Mouse (Mus musculus) embryonic facial prominence, embryonic 11.5 days (tissue): Measurements from ENCODE around the gene Qtrt2. TPM values are rescaled to one million over a fixed set of nuclear protein-coding genes. Genes with fewer than 3 reads are reported as not detected.

ENCODE experiments used
- ATAC-seq: fragments of 200-750 bp; cut with Nextera tagmentation; replicated peaks from 2 replicates; pipeline ENCODE4 v1.8.0; 2017; ENCODE audit warnings: low read depth; ENCODE audit not compliant: insufficient number of reproducible peaks, low FRiP score, low TSS enrichment
- DNase-seq: peaks from one replicate; pipeline ENCODE4 v3.0.0-alpha.2; 2015; ENCODE audit warnings: low spot score
- H3K27ac ChIP-seq: fragments of 300-500 bp; sonication (generic); replicated peaks from 2 replicates; pipeline ENCODE4 v1.5.1; 2014; ENCODE audit warnings: mild to moderate bottlenecking, low read depth, low read length, control low read depth
- H3K27me3 ChIP-seq: fragments of 300-500 bp; sonication (generic); 2 replicates; pipeline ENCODE4 v1.6.1; 2014; ENCODE audit warnings: mild to moderate bottlenecking, low read length, moderate library complexity, mixed read lengths; ENCODE audit not compliant: control insufficient read depth, insufficient read depth
- H3K36me3 ChIP-seq: fragments of 300-500 bp; sonication (generic); replicated peaks from 2 replicates; pipeline ENCODE4 v1.6.1; 2014; ENCODE audit warnings: low read depth, mild to moderate bottlenecking, low read length, moderate library complexity, mixed read lengths; ENCODE audit not compliant: control insufficient read depth, insufficient read depth
- H3K4me1 ChIP-seq: fragments of 300-500 bp; sonication (generic); 2 replicates; pipeline ENCODE4 v1.6.1; 2014; ENCODE audit warnings: low read length, mixed read lengths; ENCODE audit not compliant: control insufficient read depth, insufficient read depth
- H3K4me2 ChIP-seq: fragments of 300-500 bp; sonication (generic); 2 replicates; pipeline ENCODE4 v1.6.1; 2014; ENCODE audit warnings: low read depth, mild to moderate bottlenecking, control low read depth, low read length, moderate library complexity
- H3K4me3 ChIP-seq: fragments of 300-500 bp; sonication (generic); 2 replicates; pipeline ENCODE4 v1.5.1; 2014; ENCODE audit warnings: low read depth, low read length, control low read depth
- H3K9ac ChIP-seq: fragments of 300-500 bp; sonication (generic); replicated peaks from 2 replicates; pipeline ENCODE4 v1.6.1; 2014; ENCODE audit warnings: mild to moderate bottlenecking, control low read depth, low read length
- H3K9me3 ChIP-seq: fragments of 300-500 bp; sonication (generic); replicated peaks from 2 replicates; pipeline ENCODE4 v1.6.1; 2016; ENCODE audit warnings: mild to moderate bottlenecking, low read length, inconsistent platforms, mixed read lengths; ENCODE audit not compliant: control insufficient read depth
- WGBS: fragments of 180-500 bp; shearing (Covaris S2); extraction: QIAGEN DNeasy Blood & Tissue Kit; methylation state at CpG from one replicate; pipeline ENCODE4 v1.1.7; 2014; 5-methylcytosine and 5-hydroxymethylcytosine counted together
- polyA plus RNA-seq: library from polyadenylated mRNA; unstranded; fragments of >200 nt; fragmentation: Nextera tagmentation; extraction: Ambion mirVana; gene quantifications from 2 replicates; pipeline ENCODE4 v1.2.1, GENCODE M21; 2014

Qtrt2 gene
- polyA plus RNA-seq, 1 experiment from 2014 or later = 54.4 TPM

GRCm38 (mm10) chr16:43963780-43964179 lies 37.2 kb upstream of the Qtrt2 start:
- WGBS = 85% methylated on average over 3 of the region's 3 CpGs
- no peak for ATAC-seq
- no peaks in the 10 kb centered on the region for H3K27me3 ChIP-seq

GRCm38 (mm10) chr16:43963291-43963690 lies 36.7 kb upstream of the Qtrt2 start:
- H3K9ac ChIP-seq = no peak overlapping the region
- H3K27ac ChIP-seq = no peak overlapping the region
- no peaks in the 10 kb centered on the region for H3K27me3 ChIP-seq
- H3K4me3 ChIP-seq = no peak overlapping the region
- 93% methylated on average over 9 of the region's 9 CpGs for WGBS
- H3K4me1 ChIP-seq = no peaks in the 10 kb centered on the region
- H3K36me3 ChIP-seq = no peaks in the 10 kb centered on the region
- no peaks in the 10 kb centered on the region for H3K9me3 ChIP-seq
- no peak overlapping the region for H3K4me2 ChIP-seq
- no peak for DNase-seq
- ATAC-seq = no peak

More at GRCm38 (mm10) chr16:43963780-43964179, 37.2 kb upstream of the Qtrt2 start:
- no peak overlapping the region for H3K9ac ChIP-seq
- no peak for DNase-seq
- no peak overlapping the region for H3K4me3 ChIP-seq
- H3K27ac ChIP-seq = no peak overlapping the region
- H3K9me3 ChIP-seq = no peaks in the 10 kb centered on the region
- no peaks in the 10 kb centered on the region for H3K36me3 ChIP-seq
- no peaks in the 10 kb centered on the region for H3K4me1 ChIP-seq
- H3K4me2 ChIP-seq = no peak overlapping the region

- Histone ChIP-seq H3K4me3 (no peak overlapping the region), H3K9ac (no peak overlapping the region), H3K4me1 (no peaks in the 10 kb centered on the region), H3K27ac (no peak overlapping the region), H3K36me3 (no peaks in the 10 kb centered on the region), H3K9me3 (no peaks in the 10 kb centered on the region), H3K4me2 (no peak overlapping the region), H3K27me3 (no peaks in the 10 kb centered on the region)
- DNase-seq (no peak), ATAC-seq (peak; percentile 52; the same call in 1 of the 2 replicates)
- WGBS = 72% methylated on average over 4 of the region's 4 CpGs
These were observed 31.4 kb upstream of the Qtrt2 start for GRCm38 (mm10) chr16:43958038-43958437.

DNA sequence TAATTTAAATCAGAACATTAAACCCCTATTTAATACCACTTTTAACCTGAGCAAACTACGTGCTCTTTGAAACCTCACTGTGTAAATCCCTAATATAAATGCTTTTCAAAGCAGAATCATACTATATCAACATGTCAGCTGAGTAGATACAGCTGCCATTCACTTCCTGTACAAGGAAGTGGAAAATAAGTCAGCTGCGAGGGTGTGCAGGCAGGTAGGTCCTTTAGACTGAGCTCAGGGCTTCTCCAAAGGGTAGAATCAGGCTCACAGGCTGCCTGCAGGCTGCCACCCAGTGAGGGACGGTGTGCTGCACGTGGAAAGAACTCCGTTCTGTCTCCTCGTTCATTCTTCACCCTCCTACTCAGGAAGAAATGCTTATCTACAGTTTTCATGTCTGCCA lies 28.3 kb upstream of the Qtrt2 start:
- no peaks in the 10 kb centered on the region for H3K9me3 ChIP-seq
- WGBS = 77% methylated on average over 6 of the region's 6 CpGs
- DNase-seq (no peak), ATAC-seq (no peak)
- H3K9ac ChIP-seq = no peak overlapping the region
- H3K27ac ChIP-seq = no peak overlapping the region
- H3K27me3 ChIP-seq = no peaks in the 10 kb centered on the region
- H3K4me3 ChIP-seq = no peak overlapping the region
- no peak overlapping the region for H3K4me2 ChIP-seq
- H3K4me1 ChIP-seq = no peaks in the 10 kb centered on the region
- no peaks in the 10 kb centered on the region for H3K36me3 ChIP-seq

DNA sequence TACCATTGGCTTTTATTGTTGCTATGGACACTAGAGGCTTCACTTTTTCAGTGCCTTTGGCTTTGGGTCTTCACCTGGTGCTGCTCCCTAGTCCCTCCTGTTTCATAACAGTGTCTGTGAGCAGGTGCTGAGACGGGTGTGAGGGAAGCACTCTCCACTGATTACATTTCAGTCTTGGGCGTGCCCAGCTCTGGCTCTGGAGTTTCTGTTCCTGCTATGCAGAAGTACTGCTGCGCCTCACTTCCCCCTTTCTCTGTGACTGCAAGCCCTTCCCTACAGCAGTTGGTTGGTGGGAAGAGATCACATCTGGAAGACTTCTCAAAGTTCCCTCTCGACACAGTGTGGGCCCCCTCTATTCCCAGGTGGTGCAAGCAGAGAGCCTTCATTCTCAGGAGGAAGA lies 25.0 kb upstream of the Qtrt2 start:
- no peaks in the 10 kb centered on the region for H3K27me3 ChIP-seq
- ATAC-seq = no peak
- no peak overlapping the region for H3K4me2 ChIP-seq
- H3K9ac ChIP-seq = no peak overlapping the region
- H3K4me1 ChIP-seq = no peaks in the 10 kb centered on the region
- no peak overlapping the region for H3K4me3 ChIP-seq
- no peak for DNase-seq
- no peak overlapping the region for H3K27ac ChIP-seq
- no peaks in the 10 kb centered on the region for H3K9me3 ChIP-seq
- H3K36me3 ChIP-seq = no peaks in the 10 kb centered on the region
- WGBS = 76% methylated on average over 4 of the region's 4 CpGs

- H3K9me3 ChIP-seq = no peaks in the 10 kb centered on the region
- 76% methylated on average over 3 of the region's 3 CpGs for WGBS
- DNase-seq = no peak
These were observed 19.3 kb upstream of the Qtrt2 start for GRCm38 (mm10) chr16:43945869-43946268.

GRCm38 (mm10) chr16:43945351-43945750 lies 18.7 kb upstream of the Qtrt2 start:
- Histone ChIP-seq H3K9ac (no peak overlapping the region), H3K4me2 (no peak overlapping the region), H3K27ac (no peak overlapping the region), H3K9me3 (no peaks in the 10 kb centered on the region), H3K36me3 (no peaks in the 10 kb centered on the region), H3K4me3 (no peak overlapping the region), H3K4me1 (no peaks in the 10 kb centered on the region), H3K27me3 (no peaks in the 10 kb centered on the region)
- DNase-seq (no peak), ATAC-seq (no peak)
- WGBS = 81% methylated on average over 3 of the region's 3 CpGs

More at GRCm38 (mm10) chr16:43945869-43946268, 19.3 kb upstream of the Qtrt2 start:
- Histone ChIP-seq H3K4me3 (no peak overlapping the region), H3K4me1 (no peaks in the 10 kb centered on the region), H3K36me3 (no peaks in the 10 kb centered on the region), H3K4me2 (no peak overlapping the region), H3K27me3 (no peaks in the 10 kb centered on the region), H3K9ac (no peak overlapping the region), H3K27ac (no peak overlapping the region)
- ATAC-seq = no peak

- H3K4me3 ChIP-seq = no peak overlapping the region
- H3K4me1 ChIP-seq = no peaks in the 10 kb centered on the region
- H3K27ac ChIP-seq = no peak overlapping the region
- H3K9ac ChIP-seq = no peak overlapping the region
- no peak for DNase-seq
- H3K27me3 ChIP-seq = no peaks in the 10 kb centered on the region
- no peak overlapping the region for H3K4me2 ChIP-seq
- no peaks in the 10 kb centered on the region for H3K36me3 ChIP-seq
- WGBS = 93% methylated on average over 4 of the region's 4 CpGs
- H3K9me3 ChIP-seq = no peaks in the 10 kb centered on the region
- ATAC-seq = no peak
These were observed 14.2 kb upstream of the Qtrt2 start for GRCm38 (mm10) chr16:43940846-43941245.
